Mouse (Mus musculus): ENCODE results near the gene Mxd1. TPM values are rescaled to one million over a fixed set of nuclear protein-coding genes. Genes with fewer than 3 reads are reported as not detected.

The Mxd1 gene
- polyA plus RNA-seq, 1 experiment: 19.1 TPM

- no peak for DNase-seq
- WGBS: 84% methylated on average over 4 of the region's 4 CpGs
- TF ChIP-seq CTCF (IDR thresholded peaks at IDR 0.05; ENCODE audit: insufficient read depth, low read length) (no peak), POLR2A (IDR thresholded peaks at IDR 0.05; ENCODE audit: borderline replicate concordance, extremely low read depth, low read depth, low read length) (no peak)
- no peak overlapping the region for H3K4me3 ChIP-seq (replicated peaks; ENCODE audit: extremely low read depth, low read depth, low read length)
- H3K4me1 ChIP-seq (ENCODE audit: control insufficient read depth, insufficient read depth, low read length): no peaks in the 10 kb centered on the region
These were observed 45.8 kb downstream of the Mxd1 start for GRCm38 (mm10) chr6:86623201-86623600.

- Histone ChIP-seq H3K4me1 (ENCODE audit: control insufficient read depth, insufficient read depth, low read length) (peaks cover 3% of the 10 kb centered on the region; the same call in 1 of the 2 replicates), H3K4me3 (replicated peaks; ENCODE audit: extremely low read depth, low read depth, low read length) (no peak overlapping the region)
- WGBS: 66% methylated on average over 4 of the region's 4 CpGs
- TF ChIP-seq POLR2A (IDR thresholded peaks at IDR 0.05; ENCODE audit: borderline replicate concordance, extremely low read depth, low read depth, low read length) (no peak), CTCF (IDR thresholded peaks at IDR 0.05; ENCODE audit: insufficient read depth, low read length) (no peak)
- DNase-seq: peak; percentile 47
These were observed 53.7 kb downstream of the Mxd1 start for GRCm38 (mm10) chr6:86615301-86615700.

GRCm38 (mm10) chr6:86610714-86611113 lies 58.2 kb downstream of the Mxd1 start:
- TF ChIP-seq CTCF (IDR thresholded peaks at IDR 0.05; ENCODE audit: insufficient read depth, low read length): no peak
- TF ChIP-seq POLR2A (IDR thresholded peaks at IDR 0.05; ENCODE audit: borderline replicate concordance, extremely low read depth, low read depth, low read length): peak; percentile 49; the same call in 1 of the 2 replicates
- Histone ChIP-seq H3K4me1 (ENCODE audit: control insufficient read depth, insufficient read depth, low read length) (peaks cover 14% of the 10 kb centered on the region; the same call in 1 of the 2 replicates), H3K4me3 (replicated peaks; ENCODE audit: extremely low read depth, low read depth, low read length) (no peak overlapping the region)
- 26% methylated on average over 5 of the region's 5 CpGs for WGBS
- peak; percentile 80 for DNase-seq

GRCm38 (mm10) chr6:86609235-86609634 lies 59.7 kb downstream of the Mxd1 start:
- no peak for DNase-seq
- no peak for TF ChIP-seq POLR2A (IDR thresholded peaks at IDR 0.05; ENCODE audit: borderline replicate concordance, extremely low read depth, low read depth, low read length)
- no peak for TF ChIP-seq CTCF (IDR thresholded peaks at IDR 0.05; ENCODE audit: insufficient read depth, low read length)
- Histone ChIP-seq H3K4me3 (replicated peaks; ENCODE audit: extremely low read depth, low read depth, low read length) (no peak overlapping the region), H3K4me1 (ENCODE audit: control insufficient read depth, insufficient read depth, low read length) (peaks cover 17% of the 10 kb centered on the region; the same call in 1 of the 2 replicates)
- WGBS: 78% methylated on average over 6 of the region's 6 CpGs

GRCm38 (mm10) chr6:86607471-86607870 lies 61.5 kb downstream of the Mxd1 start:
- 60% methylated on average over 6 of the region's 6 CpGs for WGBS
- Histone ChIP-seq H3K4me3 (replicated peaks; ENCODE audit: extremely low read depth, low read depth, low read length) (no peak overlapping the region), H3K4me1 (ENCODE audit: control insufficient read depth, insufficient read depth, low read length) (peaks cover 17% of the 10 kb centered on the region; the same call in 1 of the 2 replicates)
- no peak for DNase-seq
- no peak for TF ChIP-seq POLR2A (IDR thresholded peaks at IDR 0.05; ENCODE audit: borderline replicate concordance, extremely low read depth, low read depth, low read length)

- Histone ChIP-seq H3K4me1 (ENCODE audit: control insufficient read depth, insufficient read depth, low read length) (peaks cover 17% of the 10 kb centered on the region; the same call in 1 of the 2 replicates), H3K4me3 (replicated peaks; ENCODE audit: extremely low read depth, low read depth, low read length) (no peak overlapping the region)
- no peak for DNase-seq
- 84% methylated on average over 4 of the region's 4 CpGs for WGBS
- TF ChIP-seq CTCF (IDR thresholded peaks at IDR 0.05; ENCODE audit: insufficient read depth, low read length) (no peak), POLR2A (IDR thresholded peaks at IDR 0.05; ENCODE audit: borderline replicate concordance, extremely low read depth, low read depth, low read length) (no peak)
These were observed 62.7 kb downstream of the Mxd1 start for GRCm38 (mm10) chr6:86606289-86606688.

- Histone ChIP-seq H3K4me3 (replicated peaks; ENCODE audit: extremely low read depth, low read depth, low read length) (no peak overlapping the region), H3K4me1 (ENCODE audit: control insufficient read depth, insufficient read depth, low read length) (peaks cover 14% of the 10 kb centered on the region)
- DNase-seq: no peak
- TF ChIP-seq POLR2A (IDR thresholded peaks at IDR 0.05; ENCODE audit: borderline replicate concordance, extremely low read depth, low read depth, low read length): no peak
- TF ChIP-seq CTCF (IDR thresholded peaks at IDR 0.05; ENCODE audit: insufficient read depth, low read length): no peak
- 53% methylated on average over 7 of the region's 7 CpGs for WGBS
These were observed 63.7 kb downstream of the Mxd1 start for GRCm38 (mm10) chr6:86605260-86605659.

GRCm38 (mm10) chr6:86599951-86600414 lies 69.0 kb downstream of the Mxd1 start:
- no peak overlapping the region for H3K4me3 ChIP-seq (replicated peaks; ENCODE audit: extremely low read depth, low read depth, low read length)
- TF ChIP-seq CTCF (IDR thresholded peaks at IDR 0.05; ENCODE audit: insufficient read depth, low read length): no peak
- no peak for TF ChIP-seq POLR2A (IDR thresholded peaks at IDR 0.05; ENCODE audit: borderline replicate concordance, extremely low read depth, low read depth, low read length)
- 5% methylated on average over 6 of the region's 6 CpGs for WGBS
- H3K4me1 ChIP-seq (ENCODE audit: control insufficient read depth, insufficient read depth, low read length): peaks cover 6% of the 10 kb centered on the region
- peak; percentile 71 for DNase-seq

- peak; percentile 90 for DNase-seq
- Histone ChIP-seq H3K4me3 (replicated peaks; ENCODE audit: extremely low read depth, low read depth, low read length) (no peak overlapping the region), H3K4me1 (ENCODE audit: control insufficient read depth, insufficient read depth, low read length) (peaks cover 6% of the 10 kb centered on the region)
- TF ChIP-seq CTCF (IDR thresholded peaks at IDR 0.05; ENCODE audit: insufficient read depth, low read length) (peak; percentile 98), POLR2A (IDR thresholded peaks at IDR 0.05; ENCODE audit: borderline replicate concordance, extremely low read depth, low read depth, low read length) (no peak)
- WGBS: 19% methylated on average over 4 of the region's 4 CpGs
These were observed 69.8 kb downstream of the Mxd1 start for GRCm38 (mm10) chr6:86599197-86599596.

- DNase-seq: no peak
- no peak overlapping the region for H3K4me3 ChIP-seq (replicated peaks; ENCODE audit: extremely low read depth, low read depth, low read length)
- peaks cover 6% of the 10 kb centered on the region for H3K4me1 ChIP-seq (ENCODE audit: control insufficient read depth, insufficient read depth, low read length)
- 80% methylated on average over 5 of the region's 5 CpGs for WGBS
- TF ChIP-seq CTCF (IDR thresholded peaks at IDR 0.05; ENCODE audit: insufficient read depth, low read length) (no peak), POLR2A (IDR thresholded peaks at IDR 0.05; ENCODE audit: borderline replicate concordance, extremely low read depth, low read depth, low read length) (no peak)
These were observed 70.2 kb downstream of the Mxd1 start for GRCm38 (mm10) chr6:86598742-86599193.

Other genes starting within 250 kb of the Mxd1 start
- gene Gm44790, start 242.5 kb downstream of the Mxd1 start, polyA plus RNA-seq (2012; rRNA removed): 6.9 and 9.6 TPM in 2 replicates
- 10.4 and 13.4 TPM in 2 replicates for gene C87436, start 230.8 kb downstream of the Mxd1 start, polyA plus RNA-seq (2012; rRNA removed)
- gene Pcbp1, start 142.8 kb downstream of the Mxd1 start, polyA plus RNA-seq (2012; rRNA removed): 161 TPM in 2 replicates
- 0.43 and 263 TPM in 2 replicates for gene Asprv1, start 41.0 kb downstream of the Mxd1 start, polyA plus RNA-seq (2012; rRNA removed)
- gene Snrnp27, start 15.4 kb upstream of the Mxd1 start, polyA plus RNA-seq (2012; rRNA removed): 8.4 and 9.8 TPM in 2 replicates
- 8.4 and 8.7 TPM in 2 replicates for gene Gmcl1, start 64.2 kb upstream of the Mxd1 start, polyA plus RNA-seq (2012; rRNA removed)
- gene Anxa4, start 124.4 kb upstream of the Mxd1 start, polyA plus RNA-seq (2012; rRNA removed): 76.5 and 110 TPM in 2 replicates
- 17.7 and 23.0 TPM in 2 replicates for gene Aak1, start 180.4 kb upstream of the Mxd1 start, polyA plus RNA-seq (2012; rRNA removed)